Mouse (Mus musculus) left cerebral cortex, postnatal 25 days (tissue): ENCODE data around the gene Foxc2. TPM values are rescaled to one million over a fixed set of nuclear protein-coding genes. Genes with fewer than 3 reads are reported as not detected.
A peak's percentile ranks its signal among the peaks of the same experiment; 100 is the strongest.

Experiments used
- DNase-seq, 2 experiments: peaks; one replicate each; pipeline ENCODE4 v3.0.0; 2022; ENCODE audit warnings: low spot score in 2 of 2, mixed read lengths in 1 of 2
- intact Hi-C: fragments of 180-260 bp; cut with DNase I; formaldehyde crosslinking; loops from one replicate; pipeline ENCODE4 v1.15.1; 2025
- total RNA-seq, 2 experiments: library from RNA; stranded (reverse); gene quantifications; 2 replicates each; pipeline ENCODE4 v1.2.3; 2021

The Foxc2 gene
- total RNA-seq, result 1 to 10 TPM; 1.8 to 2.1 TPM

- DNase-seq, result peak; percentile 47 to 71
- intact Hi-C loops, result loop anchor here (2.0 kb wide), 1 partner anchor 29 kb away; no protein-coding TSS in a partner anchor
Measured at GRCm38 (mm10) chr8:121115948-121116347, at the start of gene Foxc2. Foxc2 (plus strand) TSS chr8:121116171.

DNA sequence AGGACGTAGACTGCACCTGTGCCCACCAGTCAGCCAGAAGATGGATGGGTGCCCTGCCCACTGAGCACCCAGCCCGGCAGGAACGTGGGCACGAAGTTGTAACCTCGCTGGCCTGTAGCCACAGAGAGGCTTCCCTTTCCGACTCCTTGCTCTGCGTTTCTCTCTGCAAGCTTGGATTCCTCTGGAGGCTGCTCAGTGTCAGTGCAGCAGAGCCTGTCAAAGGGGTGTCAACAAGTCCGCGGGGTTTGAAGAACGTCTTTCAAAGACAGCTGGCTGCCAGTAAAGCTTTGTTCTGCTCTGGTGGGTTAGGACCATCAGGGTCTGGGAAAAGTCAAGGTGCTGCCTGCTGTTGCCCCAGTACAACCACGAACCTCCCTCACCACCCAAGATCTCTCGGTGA lies 44.5 kb upstream of the Foxc2 start:
- intact Hi-C loops, result loop anchor here (5.0 kb wide), 2 partner anchors 99 to 184 kb away; no protein-coding TSS in a partner anchor
- no peak for DNase-seq

GRCm38 (mm10) chr8:121072406-121073130 lies 43.4 kb upstream of the Foxc2 start:
- intact Hi-C loops, result loop anchor here (5.0 kb wide), 2 partner anchors 100 to 185 kb away; no protein-coding TSS in a partner anchor
- no peak for DNase-seq

DNA sequence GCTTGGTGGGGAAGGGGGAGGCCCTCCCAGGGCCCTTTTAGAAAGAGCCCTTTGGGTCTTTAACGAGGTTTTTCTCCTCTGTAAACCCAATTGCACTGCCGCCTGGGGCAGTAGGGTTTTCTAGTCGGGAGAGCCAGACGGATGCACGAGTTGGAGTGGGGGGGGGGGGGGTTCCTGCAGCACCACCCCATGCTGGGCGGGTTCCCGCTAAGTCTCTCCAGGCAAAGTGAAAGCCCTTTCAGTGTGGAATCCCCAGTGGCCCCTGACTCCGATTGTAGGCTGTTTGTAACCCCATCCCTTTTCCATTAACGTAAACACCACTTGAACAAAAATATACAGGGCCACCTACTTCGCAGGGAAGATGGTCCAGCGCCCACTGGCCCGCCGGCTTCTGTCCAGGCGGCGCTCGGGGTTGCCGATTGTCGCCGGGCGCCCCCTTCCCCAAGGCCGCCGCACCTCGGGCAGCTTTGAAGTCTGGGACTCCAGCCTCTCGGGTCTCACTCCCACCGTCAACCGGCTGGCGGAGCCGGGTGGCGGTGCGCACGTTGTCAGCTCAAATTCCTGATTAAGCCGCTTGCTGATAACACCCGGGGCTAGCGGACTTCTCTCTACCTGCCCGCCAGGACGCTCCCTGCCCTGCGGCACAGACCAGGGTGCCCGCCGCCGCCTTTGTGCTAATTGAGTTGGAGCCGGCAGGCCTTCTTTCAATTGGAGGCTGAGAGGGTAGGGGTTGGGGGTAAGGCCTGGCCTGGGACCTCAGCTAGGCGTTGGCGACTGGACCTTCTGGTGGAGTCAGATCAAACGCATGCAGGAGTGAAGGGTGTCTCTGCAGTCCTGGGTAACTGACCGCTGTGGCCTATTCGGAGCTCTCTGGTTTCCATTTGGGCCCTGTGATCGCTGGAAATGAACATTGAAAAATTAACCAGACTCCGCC lies 42.5 kb upstream of the Foxc2 start:
- no peak for DNase-seq
- intact Hi-C loops, result loop anchor here (5.0 kb wide), 2 partner anchors 101 to 186 kb away; no protein-coding TSS in a partner anchor

DNA sequence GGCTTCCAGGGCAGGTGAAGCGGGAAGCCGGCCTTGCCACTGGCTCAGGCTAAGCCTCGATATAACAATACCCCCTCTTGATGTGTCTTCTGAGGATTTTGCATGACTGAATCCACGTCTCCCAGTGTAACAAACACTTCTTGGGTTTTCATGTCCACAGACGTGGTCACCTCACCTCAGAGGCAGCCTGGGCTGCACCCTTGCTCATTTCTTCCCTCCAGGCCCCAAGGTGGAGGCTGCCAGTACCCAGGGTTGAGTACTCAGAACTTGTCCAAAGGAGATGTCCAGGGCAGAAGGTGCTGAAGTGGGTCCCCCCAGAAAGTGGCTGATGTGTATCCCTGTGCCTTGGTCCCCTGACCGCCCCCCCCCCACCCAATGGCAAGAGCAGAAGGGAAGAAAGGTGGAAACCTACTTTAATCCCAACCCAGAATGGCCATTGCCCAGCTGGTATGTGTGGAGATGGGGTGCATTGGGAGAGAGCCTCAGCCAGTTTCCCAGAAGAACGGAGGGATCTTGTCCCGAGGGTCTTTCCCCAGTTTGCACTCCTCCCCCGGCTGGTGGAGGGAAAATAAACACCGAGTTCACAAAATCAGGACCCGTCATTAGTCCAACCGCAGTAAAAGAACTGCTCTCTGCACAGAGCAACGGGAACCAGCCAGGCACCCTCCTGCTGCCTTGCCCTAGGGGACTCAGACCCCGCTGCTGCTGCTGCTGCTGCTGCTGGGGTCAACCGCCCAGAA lies 41.7 kb upstream of the Foxc2 start:
- intact Hi-C loops, result loop anchor here (5.0 kb wide), 2 partner anchors 102 to 187 kb away; no protein-coding TSS in a partner anchor
- DNase-seq, result no peak

- intact Hi-C loops, result loop anchor here (5.0 kb wide), 2 partner anchors 102 to 187 kb away; no protein-coding TSS in a partner anchor
- DNase-seq, result no peak
Measured at GRCm38 (mm10) chr8:121074848-121075145, 41.2 kb upstream of the Foxc2 start.

DNA sequence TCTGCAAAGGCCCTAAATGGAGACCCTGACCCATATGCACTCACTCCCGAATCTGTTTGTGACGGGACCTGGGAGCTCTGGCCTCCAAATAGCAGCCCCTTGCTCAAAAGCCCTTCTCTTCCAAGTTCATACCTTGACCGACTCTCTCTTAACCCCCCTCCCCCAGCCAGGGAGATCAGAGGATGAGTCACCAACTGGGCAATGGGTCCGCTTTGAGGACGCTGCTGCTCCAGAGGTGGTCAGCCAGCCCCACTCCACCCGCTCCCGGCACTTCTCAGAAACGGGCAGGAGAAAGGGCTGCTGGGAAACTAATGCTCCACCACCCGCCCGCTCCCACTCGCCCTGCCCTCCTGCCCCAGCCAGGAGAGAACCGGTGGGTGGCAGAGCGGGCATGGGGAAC lies 40.0 kb upstream of the Foxc2 start:
- DNase-seq, result no peak
- intact Hi-C loops, result no loop called here

GRCm38 (mm10) chr8:121076555-121076954 lies 39.4 kb upstream of the Foxc2 start:
- no peak for DNase-seq
- intact Hi-C loops, result no loop called here

- intact Hi-C loops, result no loop called here
- no peak for DNase-seq
Measured at GRCm38 (mm10) chr8:121078721-121079120, 37.2 kb upstream of the Foxc2 start.

GRCm38 (mm10) chr8:121079201-121079600 lies 36.8 kb upstream of the Foxc2 start:
- intact Hi-C loops, result no loop called here
- DNase-seq, result no peak

- no peak for DNase-seq
- intact Hi-C loops, result no loop called here
Measured at GRCm38 (mm10) chr8:121079944-121080343, 36.0 kb upstream of the Foxc2 start.

DNA sequence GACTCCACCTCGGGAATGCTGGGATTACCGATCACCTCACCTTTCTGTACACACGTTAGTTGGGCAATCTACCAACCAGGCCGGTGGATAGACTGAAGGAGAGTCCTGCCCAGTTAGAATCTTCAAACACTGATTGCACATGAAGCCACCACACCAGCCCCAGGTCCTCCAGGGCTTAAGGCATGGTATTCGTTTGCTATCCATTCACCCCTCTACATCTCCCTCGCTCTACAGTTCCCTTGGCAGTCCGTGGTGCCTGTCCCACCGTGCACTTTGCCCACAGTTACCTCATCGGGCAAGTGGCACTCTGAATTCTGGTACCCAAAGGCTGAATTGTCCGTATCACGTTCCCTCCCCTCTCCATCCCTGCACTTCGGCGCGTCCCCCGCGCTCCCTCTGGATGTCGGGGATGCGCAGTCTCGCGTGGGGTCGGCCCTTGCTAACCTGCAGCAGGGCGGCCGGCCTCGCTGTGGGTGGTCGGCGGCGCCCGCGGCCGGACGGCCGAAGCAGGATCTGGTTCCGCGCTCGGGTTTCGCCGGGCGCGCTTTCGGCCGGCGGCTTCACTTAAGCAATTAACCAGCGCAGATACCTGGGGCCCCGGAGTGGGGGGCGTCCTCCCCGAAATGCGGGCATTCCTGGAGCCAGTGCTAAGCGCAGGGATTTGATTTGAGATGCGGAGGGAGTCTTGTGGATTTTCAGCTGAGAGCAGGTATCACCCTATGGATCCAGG lies 35.4 kb upstream of the Foxc2 start:
- intact Hi-C loops, result no loop called here
- DNase-seq, result no peak

DNA sequence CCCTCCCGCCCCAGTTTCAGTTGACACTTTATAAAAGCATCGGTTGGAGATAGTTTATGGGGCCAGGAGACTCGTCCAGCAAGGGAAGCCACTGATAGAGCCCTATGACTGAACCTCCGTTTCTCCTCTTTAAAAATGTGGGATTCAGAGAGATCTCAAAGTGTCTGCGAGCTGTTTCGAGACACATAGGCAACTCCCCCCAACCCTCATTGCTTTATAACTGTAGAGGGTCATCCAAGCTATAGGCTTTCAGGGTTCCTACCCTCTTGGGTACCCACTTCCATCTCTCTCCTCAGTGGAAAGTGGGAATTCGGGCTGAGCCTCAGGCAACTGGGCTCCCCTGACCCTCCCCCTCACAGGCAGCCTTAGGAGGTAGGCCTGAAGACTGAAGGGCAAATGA lies 34.6 kb upstream of the Foxc2 start:
- intact Hi-C loops, result no loop called here
- DNase-seq, result no peak

GRCm38 (mm10) chr8:121082218-121083092 lies 33.5 kb upstream of the Foxc2 start:
- DNase-seq, result no peak
- intact Hi-C loops, result no loop called here

DNA sequence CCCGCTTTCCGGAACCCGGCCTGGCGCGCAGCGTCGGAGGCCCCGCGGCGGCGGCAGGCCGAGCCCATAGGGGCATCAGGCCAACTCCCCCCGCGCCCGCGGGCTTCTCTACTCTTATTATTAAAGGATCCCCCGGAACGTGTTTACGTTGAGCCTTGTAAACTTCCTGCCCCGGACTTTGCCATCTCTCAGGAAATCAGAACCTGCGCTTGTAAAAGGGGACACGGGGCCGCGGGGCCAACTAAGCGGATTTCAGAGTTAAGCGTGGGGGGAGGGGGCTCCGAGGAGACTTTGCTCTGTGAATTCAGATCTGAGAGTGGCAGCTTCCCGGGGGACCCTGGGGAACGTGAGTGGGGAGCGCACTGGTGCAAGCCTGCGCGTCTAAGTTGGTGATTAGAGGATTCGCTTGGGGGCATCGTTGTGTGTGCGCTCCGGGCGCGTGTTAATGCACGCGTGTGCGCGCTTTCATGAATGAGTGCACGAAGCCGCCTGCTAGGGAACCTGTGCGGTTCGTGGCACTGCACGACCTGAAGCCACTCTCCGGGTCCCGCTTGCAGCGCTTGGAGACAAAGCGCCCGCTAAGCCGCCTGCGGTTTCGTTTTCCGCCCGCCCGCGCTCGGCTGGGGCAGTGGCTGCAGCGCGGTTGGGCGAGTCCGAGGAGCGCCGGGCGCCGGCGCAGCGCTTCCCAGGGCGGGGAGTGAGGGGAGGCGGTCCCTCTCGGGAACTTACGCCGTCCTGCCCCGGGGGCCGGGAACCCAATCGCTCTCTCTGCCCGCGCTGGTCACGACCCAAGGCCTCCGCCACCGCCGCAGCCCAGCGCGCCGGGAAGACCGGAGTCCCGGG lies 32.7 kb upstream of the Foxc2 start:
- no peak for DNase-seq
- intact Hi-C loops, result no loop called here

- no peak for DNase-seq
- intact Hi-C loops, result no loop called here
Measured at GRCm38 (mm10) chr8:121083936-121084209, 32.1 kb upstream of the Foxc2 start.

GRCm38 (mm10) chr8:121084210-121084951 lies 31.6 kb upstream of the Foxc2 start, which contains the start of gene Foxf1:
Foxf1 (plus strand) TSS chr8:121084386.
- DNase-seq, result no peak
- intact Hi-C loops, result no loop called here
